Mouse (Mus musculus): ENCODE data around the gene Sec14l1.

Sec14l1 gene

GRCm38 (mm10) chr11:117130888-117131287 lies 15.9 kb downstream of the Sec14l1 start:
- Histone ChIP-seq H3K4me3 (replicated peaks; ENCODE audit: low read length) (no peak overlapping the region), H3K4me1 (replicated peaks; ENCODE audit: low read depth, low read length) (peaks cover 85% of the 10 kb centered on the region), H3K36me3 (ENCODE audit: insufficient read depth, low read length) (peaks cover 50% of the 10 kb centered on the region), H3K9me3 (ENCODE audit: low read length) (no peaks in the 10 kb centered on the region), H3K27me3 (ENCODE audit: insufficient read depth, low read length) (no peaks in the 10 kb centered on the region)
- TF ChIP-seq POU5F1 (IDR thresholded peaks at IDR 0.05; ENCODE audit: borderline replicate concordance, low read length) (no peak), CTCF (conservative IDR thresholded peaks at IDR 0.05; ENCODE audit: low read length) (no peak), NANOG (IDR thresholded peaks at IDR 0.05; ENCODE audit: borderline replicate concordance, low read length) (no peak)

GRCm38 (mm10) chr11:117131450-117131849 lies 16.5 kb downstream of the Sec14l1 start:
- no peaks in the 10 kb centered on the region for H3K9me3 ChIP-seq (ENCODE audit: low read length)
- peaks cover 91% of the 10 kb centered on the region for H3K4me1 ChIP-seq (replicated peaks; ENCODE audit: low read depth, low read length)
- no peak for TF ChIP-seq CTCF (conservative IDR thresholded peaks at IDR 0.05; ENCODE audit: low read length)
- TF ChIP-seq NANOG (IDR thresholded peaks at IDR 0.05; ENCODE audit: borderline replicate concordance, low read length): no peak
- no peak for TF ChIP-seq POU5F1 (IDR thresholded peaks at IDR 0.05; ENCODE audit: borderline replicate concordance, low read length)
- H3K36me3 ChIP-seq (ENCODE audit: insufficient read depth, low read length): peaks cover 44% of the 10 kb centered on the region
- no peaks in the 10 kb centered on the region for H3K27me3 ChIP-seq (ENCODE audit: insufficient read depth, low read length)
- no peak overlapping the region for H3K4me3 ChIP-seq (replicated peaks; ENCODE audit: low read length)

- Histone ChIP-seq H3K36me3 (ENCODE audit: insufficient read depth, low read length) (peaks cover 35% of the 10 kb centered on the region), H3K27me3 (ENCODE audit: insufficient read depth, low read length) (no peaks in the 10 kb centered on the region), H3K4me3 (replicated peaks; ENCODE audit: low read length) (peak overlapping the region; percentile 37), H3K9me3 (ENCODE audit: low read length) (no peaks in the 10 kb centered on the region), H3K4me1 (replicated peaks; ENCODE audit: low read depth, low read length) (peaks cover 90% of the 10 kb centered on the region)
- TF ChIP-seq CTCF (conservative IDR thresholded peaks at IDR 0.05; ENCODE audit: low read length): no peak
- no peak for TF ChIP-seq NANOG (IDR thresholded peaks at IDR 0.05; ENCODE audit: borderline replicate concordance, low read length)
- no peak for TF ChIP-seq POU5F1 (IDR thresholded peaks at IDR 0.05; ENCODE audit: borderline replicate concordance, low read length)
These were observed 19.9 kb downstream of the Sec14l1 start for GRCm38 (mm10) chr11:117134776-117135387.

- no peak for TF ChIP-seq CTCF (conservative IDR thresholded peaks at IDR 0.05; ENCODE audit: low read length)
- no peak for TF ChIP-seq POU5F1 (IDR thresholded peaks at IDR 0.05; ENCODE audit: borderline replicate concordance, low read length)
- no peak for TF ChIP-seq NANOG (IDR thresholded peaks at IDR 0.05; ENCODE audit: borderline replicate concordance, low read length)
- Histone ChIP-seq H3K36me3 (ENCODE audit: insufficient read depth, low read length) (peaks cover 31% of the 10 kb centered on the region), H3K9me3 (ENCODE audit: low read length) (no peaks in the 10 kb centered on the region), H3K4me1 (replicated peaks; ENCODE audit: low read depth, low read length) (peaks cover 83% of the 10 kb centered on the region), H3K4me3 (replicated peaks; ENCODE audit: low read length) (peak overlapping the region; percentile 37; the same call in 1 of the 2 replicates), H3K27me3 (ENCODE audit: insufficient read depth, low read length) (no peaks in the 10 kb centered on the region)
These were observed 20.7 kb downstream of the Sec14l1 start for GRCm38 (mm10) chr11:117135457-117136290.

- Histone ChIP-seq H3K36me3 (ENCODE audit: insufficient read depth, low read length) (peaks cover 43% of the 10 kb centered on the region), H3K4me3 (replicated peaks; ENCODE audit: low read length) (peak overlapping the region; percentile 14; the same call in 1 of the 2 replicates), H3K9me3 (ENCODE audit: low read length) (no peaks in the 10 kb centered on the region), H3K27me3 (ENCODE audit: insufficient read depth, low read length) (no peaks in the 10 kb centered on the region), H3K4me1 (replicated peaks; ENCODE audit: low read depth, low read length) (peaks cover 75% of the 10 kb centered on the region)
- TF ChIP-seq CTCF (conservative IDR thresholded peaks at IDR 0.05; ENCODE audit: low read length): no peak
- TF ChIP-seq NANOG (IDR thresholded peaks at IDR 0.05; ENCODE audit: borderline replicate concordance, low read length): no peak
- no peak for TF ChIP-seq POU5F1 (IDR thresholded peaks at IDR 0.05; ENCODE audit: borderline replicate concordance, low read length)
These were observed 21.9 kb downstream of the Sec14l1 start for GRCm38 (mm10) chr11:117136880-117137279.

- Histone ChIP-seq H3K36me3 (ENCODE audit: insufficient read depth, low read length) (peaks cover 50% of the 10 kb centered on the region), H3K9me3 (ENCODE audit: low read length) (no peaks in the 10 kb centered on the region), H3K27me3 (ENCODE audit: insufficient read depth, low read length) (no peaks in the 10 kb centered on the region), H3K4me3 (replicated peaks; ENCODE audit: low read length) (no peak overlapping the region), H3K4me1 (replicated peaks; ENCODE audit: low read depth, low read length) (peaks cover 70% of the 10 kb centered on the region)
- TF ChIP-seq POU5F1 (IDR thresholded peaks at IDR 0.05; ENCODE audit: borderline replicate concordance, low read length) (no peak), NANOG (IDR thresholded peaks at IDR 0.05; ENCODE audit: borderline replicate concordance, low read length) (no peak), CTCF (conservative IDR thresholded peaks at IDR 0.05; ENCODE audit: low read length) (no peak)
These were observed 23.3 kb downstream of the Sec14l1 start for GRCm38 (mm10) chr11:117138213-117138761.

- no peak for TF ChIP-seq NANOG (IDR thresholded peaks at IDR 0.05; ENCODE audit: borderline replicate concordance, low read length)
- no peak for TF ChIP-seq POU5F1 (IDR thresholded peaks at IDR 0.05; ENCODE audit: borderline replicate concordance, low read length)
- TF ChIP-seq CTCF (conservative IDR thresholded peaks at IDR 0.05; ENCODE audit: low read length): no peak
- H3K36me3 ChIP-seq (ENCODE audit: insufficient read depth, low read length): peaks cover 52% of the 10 kb centered on the region
- no peaks in the 10 kb centered on the region for H3K27me3 ChIP-seq (ENCODE audit: insufficient read depth, low read length)
- no peaks in the 10 kb centered on the region for H3K9me3 ChIP-seq (ENCODE audit: low read length)
- peaks cover 74% of the 10 kb centered on the region for H3K4me1 ChIP-seq (replicated peaks; ENCODE audit: low read depth, low read length)
- H3K4me3 ChIP-seq (replicated peaks; ENCODE audit: low read length): no peak overlapping the region
These were observed 24.0 kb downstream of the Sec14l1 start for GRCm38 (mm10) chr11:117138795-117139463.
